Mouse (Mus musculus): ENCODE measurements around the gene Fam50a.

- TF ChIP-seq CTCF (IDR thresholded peaks at IDR 0.05; ENCODE audit: borderline replicate concordance, extremely low read depth, insufficient read depth, insufficient read length), result no peak
- TF ChIP-seq POLR2A (IDR thresholded peaks at IDR 0.05; ENCODE audit: borderline replicate concordance, extremely low read depth, insufficient read depth, insufficient read length, poor library complexity, severe bottlenecking), result no peak
Observed at GRCm38 (mm10) chrX:74298348-74298747, 14.5 kb upstream of the Fam50a start.

Data from brain, embryonic 14.5 days (tissue).